Mouse (Mus musculus) heart, adult 2 months (tissue): ENCODE data around the gene Syngr3. TPM values are rescaled to one million over a fixed set of nuclear protein-coding genes. Genes with fewer than 3 reads are reported as not detected.
"Not testable (repeated sequence)": the region's sequence is repeated elsewhere in the genome, so short reads cannot be mapped to it uniquely, and the experiment has no call there.

ENCODE experiments used
- DNase-seq, 2 experiments: peaks; one replicate each; pipeline ENCODE4 v3.0.0; 2021
- H3K27ac ChIP-seq: fragments of 200-600 bp; 2 replicates; pipeline ENCODE4 v1.8.1; 2022
- H3K27me3 ChIP-seq: fragments of 200-500 bp; 2 replicates; pipeline ENCODE4 v1.6.1; 2012; ENCODE audit warnings: mild to moderate bottlenecking, low read length, inconsistent platforms, mixed read lengths; ENCODE audit not compliant: control insufficient read depth, insufficient read depth
- H3K36me3 ChIP-seq: fragments of 200-500 bp; 2 replicates; pipeline ENCODE4 v1.6.1; 2012; ENCODE audit warnings: low read length, inconsistent platforms; ENCODE audit not compliant: control insufficient read depth, insufficient read depth
- H3K4me1 ChIP-seq: fragments of 200-500 bp; 2 replicates; pipeline ENCODE4 v1.6.1; 2011; ENCODE audit warnings: low read length; ENCODE audit not compliant: control insufficient read depth, insufficient read depth
- H3K4me3 ChIP-seq: fragments of 200-600 bp; 2 replicates; pipeline ENCODE4 v1.8.1; 2022
- H3K79me2 ChIP-seq: fragments of 200-500 bp; replicated peaks from 2 replicates; pipeline ENCODE4 v1.6.1; 2012; ENCODE audit warnings: mild to moderate bottlenecking, inconsistent platforms, low read length, moderate library complexity, mixed read lengths; ENCODE audit not compliant: control insufficient read depth, insufficient read depth
- H3K9ac ChIP-seq: fragments of 200-500 bp; 2 replicates; pipeline ENCODE4 v1.6.1; 2012; ENCODE audit warnings: low read depth, mild to moderate bottlenecking, control low read depth, inconsistent platforms, low read length, mixed read lengths
- CTCF ChIP-seq: fragments of 200-600 bp; IDR thresholded peaks from 2 replicates; pipeline ENCODE4 v1.8.1; 2022; ENCODE audit warnings: antibody characterized with exemption, mild to moderate bottlenecking, moderate library complexity
- EP300 ChIP-seq: fragments of 200-500 bp; IDR thresholded peaks from 2 replicates; pipeline ENCODE4 v1.6.1; 2011; ENCODE audit warnings: low read depth, low read length, control low read depth; ENCODE audit not compliant: insufficient read depth
- POLR2A ChIP-seq: fragments of 200-500 bp; IDR thresholded peaks from 2 replicates; pipeline ENCODE4 v1.6.1; 2011; ENCODE audit warnings: mild to moderate bottlenecking, low read depth, low read length, control low read depth; ENCODE audit not compliant: insufficient read depth
- WGBS: fragments of 180-500 bp; shearing (Covaris S2); methylation state at CpG from one replicate; pipeline ENCODE4 v1.1.7; 2018; 5-methylcytosine and 5-hydroxymethylcytosine counted together
- intact Hi-C: fragments of 180-260 bp; cut with DNase I; formaldehyde crosslinking; loops from one replicate; pipeline ENCODE4 v1.15.1; 2025
- polyA plus RNA-seq: library from polyadenylated mRNA; depleted of rRNA; stranded (reverse); fragments of >200 nt; gene quantifications from 2 replicates; pipeline ENCODE4 v1.2.3, GENCODE M21; 2012
- total RNA-seq, 2 experiments: library from RNA; stranded (reverse); gene quantifications; 2 replicates each; pipeline ENCODE4 v1.2.3; 2021

Syngr3 gene
- total and polyA plus RNA-seq, 3 experiments = 0.16 to 0.43 (median 0.30) TPM

GRCm38 (mm10) chr17:24669545-24670245 is 20.1 kb downstream of the Syngr3 start, which contains the start of gene Zfp598:
Zfp598 (plus strand) TSS chr17:24669687.
- intact Hi-C loops = loop anchor here (2.0 to 5.0 kb wide), 2 partner anchors 37 to 192 kb away; partner anchors contain the start of genes Mlst8 and Tbl3
- DNase-seq = peak; percentile 97 to 98
- WGBS = 1% methylated on average over 76 of the region's 80 CpGs
- H3K9ac ChIP-seq = peak within 1 kb of the TSS; percentile 96
- no peaks in the 10 kb centered on the region for H3K27me3 ChIP-seq
- TF ChIP-seq POLR2A = peak; percentile 88
- peak; percentile 53; the same call in 1 of the 2 replicates for TF ChIP-seq EP300
- TF ChIP-seq CTCF = peak; percentile 58
- H3K4me3 ChIP-seq = peak within 1 kb of the TSS; percentile 91
- peaks cover 14% of the 10 kb centered on the region for H3K4me1 ChIP-seq
- H3K36me3 ChIP-seq = no peaks in the 10 kb centered on the region
- H3K79me2 ChIP-seq = peaks cover 1% of the 10 kb centered on the region
- peak within 1 kb of the TSS; percentile 94 for H3K27ac ChIP-seq

GRCm38 (mm10) chr17:24669214-24669544 is 20.6 kb downstream of the Syngr3 start:
- not testable (repeated sequence) for H3K36me3 ChIP-seq, DNase-seq, H3K27me3 ChIP-seq, H3K79me2 ChIP-seq
- WGBS = 6% methylated on average over 15 of the region's 15 CpGs
- Histone ChIP-seq H3K4me1 (peaks cover 13% of the 10 kb centered on the region), H3K9ac (peak overlapping the region; percentile 60), H3K4me3 (peak overlapping the region; percentile 60), H3K27ac (peak overlapping the region; percentile 82)
- intact Hi-C loops = loop anchor here (2.0 to 5.0 kb wide), 2 partner anchors 38 to 192 kb away; partner anchors contain the start of genes Mlst8 and Tbl3

DNA sequence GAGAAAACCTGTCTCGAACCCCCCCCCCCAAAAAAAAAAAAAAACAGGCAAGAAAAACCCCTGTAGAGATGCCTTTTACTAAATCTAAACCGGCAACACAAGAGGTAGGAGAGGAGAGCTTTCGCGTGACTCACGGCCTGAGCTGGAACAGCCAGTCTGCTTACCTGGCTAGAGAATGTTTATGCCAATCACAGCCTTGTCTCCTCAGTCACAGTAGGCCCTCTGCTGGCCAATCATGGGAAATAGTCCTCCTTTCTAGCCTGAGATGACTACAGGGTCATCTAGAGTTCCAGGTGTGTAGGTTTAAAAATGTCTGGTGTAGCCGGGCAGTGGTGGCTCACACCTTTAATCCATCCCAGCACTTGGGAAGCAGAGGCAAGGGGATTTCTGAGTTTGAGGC is 22.3 kb downstream of the Syngr3 start:
- Histone ChIP-seq H3K9ac (no peak overlapping the region), H3K4me3 (no peak overlapping the region), H3K79me2 (no peaks in the 10 kb centered on the region; the same call in 1 of the 2 replicates), H3K27me3 (no peaks in the 10 kb centered on the region), H3K4me1 (peaks cover 13% of the 10 kb centered on the region), H3K36me3 (no peaks in the 10 kb centered on the region), H3K27ac (no peak overlapping the region)
- 16% methylated on average over 6 of the region's 6 CpGs for WGBS
- 0 out of 2 replicates have a peak, but pooled peaks have one; percentile 55 for TF ChIP-seq EP300
- peak; percentile 82 for TF ChIP-seq CTCF
- no peak for TF ChIP-seq POLR2A
- intact Hi-C loops = loop anchor here (5.0 kb wide), 1 partner anchor 190 kb away; the partner anchor contains the start of gene Mlst8
- peak; percentile 51 to 63 for DNase-seq

- intact Hi-C loops = loop anchor here (5.0 kb wide), 1 partner anchor 190 kb away; the partner anchor contains the start of gene Mlst8
Measured at GRCm38 (mm10) chr17:24667011-24667410, 22.7 kb downstream of the Syngr3 start.

GRCm38 (mm10) chr17:24658017-24658758 is 31.6 kb downstream of the Syngr3 start, which contains the start of gene Npw:
Npw (minus strand) TSS chr17:24658457.
- DNase-seq = no peak
- peaks cover 4% of the 10 kb centered on the region for H3K4me1 ChIP-seq
- peak within 1 kb of the TSS; percentile 68 for H3K9ac ChIP-seq
- peak within 1 kb of the TSS; percentile 39 for H3K4me3 ChIP-seq
- no peaks in the 10 kb centered on the region for H3K36me3 ChIP-seq
- no peaks in the 10 kb centered on the region for H3K79me2 ChIP-seq
- TF ChIP-seq POLR2A = no peak
- TF ChIP-seq EP300 = no peak
- no peak for TF ChIP-seq CTCF
- peaks cover 15% of the 10 kb centered on the region for H3K27me3 ChIP-seq
- intact Hi-C loops = no loop called here
- 4% methylated on average over 47 of the region's 47 CpGs for WGBS
- H3K27ac ChIP-seq = no peak within 1 kb of the TSS

More at GRCm38 (mm10) chr17:24667011-24667410, 22.7 kb downstream of the Syngr3 start:
- not testable (repeated sequence) for H3K9ac ChIP-seq, H3K4me3 ChIP-seq, H3K4me1 ChIP-seq, H3K27me3 ChIP-seq, DNase-seq, H3K79me2 ChIP-seq, H3K27ac ChIP-seq, H3K36me3 ChIP-seq
- WGBS = 53% methylated on average over 7 of the region's 7 CpGs

GRCm38 (mm10) chr17:24654969-24655368 is 34.8 kb downstream of the Syngr3 start:
- H3K9ac ChIP-seq = no peak overlapping the region
- H3K27me3 ChIP-seq = peaks cover 15% of the 10 kb centered on the region
- WGBS = 79% methylated on average over 4 of the region's 4 CpGs
- no peak overlapping the region for H3K4me3 ChIP-seq
- no peaks in the 10 kb centered on the region for H3K36me3 ChIP-seq
- no peak for TF ChIP-seq EP300
- no peak for TF ChIP-seq POLR2A
- TF ChIP-seq CTCF = no peak
- peaks cover under 1% of the 10 kb centered on the region; the same call in 1 of the 2 replicates for H3K79me2 ChIP-seq
- intact Hi-C loops = loop anchor here (2.0 to 5.0 kb wide), 3 partner anchors 58 to 128 kb away; partner anchors contain the start of gene Traf7
- H3K27ac ChIP-seq = no peak overlapping the region
- H3K4me1 ChIP-seq = peaks cover 8% of the 10 kb centered on the region
- DNase-seq = no peak
